Mouse (Mus musculus) liver, embryonic 16.5 days (tissue): ENCODE measurements around the gene Ush1g. TPM values are rescaled to one million over a fixed set of nuclear protein-coding genes. Genes with fewer than 3 reads are reported as not detected.

Source experiments
- ATAC-seq: fragments of 200-750 bp; cut with Nextera tagmentation; 2 replicates; pipeline ENCODE4 v1.8.0; 2017; ENCODE audit warnings: low read depth, mild to moderate bottlenecking, moderate number of reproducible peaks, moderate library complexity
- H3K27ac ChIP-seq: fragments of 300-500 bp; sonication (generic); 2 replicates; pipeline ENCODE4 v1.5.1; 2014; ENCODE audit warnings: mild to moderate bottlenecking, low read length
- H3K27me3 ChIP-seq: fragments of 300-500 bp; sonication (generic); 2 replicates; pipeline ENCODE4 v1.6.1; 2014; ENCODE audit warnings: low read depth, low read length, mixed read lengths; ENCODE audit not compliant: control insufficient read depth, insufficient read depth
- H3K36me3 ChIP-seq: fragments of 300-500 bp; sonication (generic); 2 replicates; pipeline ENCODE4 v1.6.1; 2014; ENCODE audit warnings: mild to moderate bottlenecking; ENCODE audit not compliant: control insufficient read depth, insufficient read depth
- H3K4me1 ChIP-seq: fragments of 300-500 bp; sonication (generic); 2 replicates; pipeline ENCODE4 v1.6.1; 2014; ENCODE audit warnings: low read depth, low read length, mixed read lengths; ENCODE audit not compliant: control insufficient read depth
- H3K4me2 ChIP-seq: fragments of 300-500 bp; sonication (generic); 2 replicates; pipeline ENCODE4 v1.6.1; 2014; ENCODE audit warnings: low read depth, low read length, mixed read lengths
- H3K4me3 ChIP-seq: fragments of 300-500 bp; sonication (generic); 2 replicates; pipeline ENCODE4 v1.5.1; 2014; ENCODE audit warnings: low read depth, mild to moderate bottlenecking, low read length
- H3K9ac ChIP-seq: fragments of 300-500 bp; sonication (generic); 2 replicates; pipeline ENCODE4 v1.6.1; 2014; ENCODE audit warnings: low read depth, low read length
- H3K9me3 ChIP-seq: fragments of 300-500 bp; sonication (generic); replicated peaks from 2 replicates; pipeline ENCODE4 v1.6.1; 2016; ENCODE audit warnings: low read length; ENCODE audit not compliant: control insufficient read depth
- WGBS: fragments of 180-500 bp; shearing (Covaris S2); extraction: QIAGEN DNeasy Blood & Tissue Kit; methylation state at CpG from one replicate; pipeline ENCODE4 v1.1.7; 2014; ENCODE audit not compliant: insufficient replicate concordance; 5-methylcytosine and 5-hydroxymethylcytosine counted together
- polyA plus RNA-seq: library from polyadenylated mRNA; unstranded; fragments of >200 nt; fragmentation: Nextera tagmentation; extraction: Ambion mirVana; gene quantifications from 2 replicates; pipeline ENCODE4 v1.2.1, GENCODE M21; 2015

The Ush1g gene
- polyA plus RNA-seq, 1 experiment from 2014 or later = 0.09 TPM

DNA sequence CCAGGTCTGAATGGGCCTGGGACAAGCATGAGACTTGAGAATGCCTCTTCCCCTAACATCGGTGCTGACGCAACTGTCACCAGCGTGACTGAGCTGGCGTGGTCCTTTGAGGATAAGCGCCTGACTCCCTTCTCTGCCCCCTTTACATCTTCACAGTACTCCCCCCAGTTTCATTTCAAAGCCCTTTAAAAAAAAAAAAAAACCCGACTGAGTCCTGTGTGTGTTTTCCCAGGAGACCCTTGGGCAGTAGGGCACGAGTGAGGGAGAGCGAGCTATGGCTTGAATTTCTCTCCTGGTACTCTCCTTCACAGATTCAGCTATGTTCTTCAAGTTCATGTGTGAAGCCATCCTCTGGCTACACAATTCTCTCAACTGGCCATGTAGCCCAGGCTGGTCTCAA is 23.7 kb downstream of the Ush1g start:
- H3K9me3 ChIP-seq = no peaks in the 10 kb centered on the region
- no peak overlapping the region for H3K9ac ChIP-seq
- H3K27ac ChIP-seq = no peak overlapping the region
- no peak overlapping the region for H3K4me3 ChIP-seq
- ATAC-seq = no peak
- no peaks in the 10 kb centered on the region for H3K4me1 ChIP-seq
- H3K4me2 ChIP-seq = 0 out of 2 replicates have a peak overlapping the region, but pooled peaks have one; percentile 49
- H3K36me3 ChIP-seq = no peaks in the 10 kb centered on the region; the same call in 1 of the 2 replicates
- 41% methylated on average over 8 of the region's 8 CpGs for WGBS
- peaks cover 15% of the 10 kb centered on the region; the same call in 1 of the 2 replicates for H3K27me3 ChIP-seq

DNA sequence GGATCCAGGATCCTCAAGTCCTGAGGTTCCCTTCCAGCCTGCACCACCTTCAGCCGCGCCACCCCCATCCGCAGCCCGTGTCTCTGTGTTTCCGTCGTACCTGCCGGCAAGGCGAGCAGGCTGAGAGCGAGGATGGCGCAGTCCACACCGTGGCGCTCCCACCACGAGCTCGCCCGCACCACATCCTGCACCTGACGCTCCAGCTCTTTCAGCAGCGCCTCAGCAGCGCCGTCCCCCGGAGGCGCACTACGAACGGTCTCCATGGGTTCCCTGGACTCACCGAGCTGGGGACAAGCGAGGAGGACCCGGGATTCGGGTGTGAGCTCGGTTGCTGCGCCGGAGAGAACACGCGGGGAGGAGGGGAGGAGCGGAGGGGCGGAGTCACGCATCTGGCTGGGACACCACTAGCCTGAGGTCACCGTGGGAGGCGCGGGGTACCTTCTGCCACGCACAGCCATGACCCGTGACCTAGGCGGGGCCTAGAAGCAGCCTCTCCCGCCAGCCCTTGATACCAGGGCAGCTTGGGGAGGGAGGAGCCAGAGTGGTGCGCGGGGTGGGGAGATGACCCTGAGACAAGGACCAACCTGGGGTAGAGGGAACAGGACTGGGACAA is 24.5 kb downstream of the Ush1g start, which contains the start of gene Fads6:
Fads6 (minus strand) TSS at position 450 of the 613 bp plus-strand sequence.
- Histone ChIP-seq H3K4me3 (peak within 1 kb of the TSS; percentile 55), H3K4me1 (no peaks in the 10 kb centered on the region), H3K4me2 (peak within 1 kb of the TSS; percentile 49), H3K9ac (peak within 1 kb of the TSS; percentile 57), H3K9me3 (no peaks in the 10 kb centered on the region), H3K36me3 (no peaks in the 10 kb centered on the region; the same call in 1 of the 2 replicates), H3K27me3 (peaks cover 15% of the 10 kb centered on the region; the same call in 1 of the 2 replicates), H3K27ac (peak within 1 kb of the TSS; percentile 50)
- peak; percentile 74 for ATAC-seq
- WGBS = under 1% methylated on average over 44 of the region's 44 CpGs

DNA sequence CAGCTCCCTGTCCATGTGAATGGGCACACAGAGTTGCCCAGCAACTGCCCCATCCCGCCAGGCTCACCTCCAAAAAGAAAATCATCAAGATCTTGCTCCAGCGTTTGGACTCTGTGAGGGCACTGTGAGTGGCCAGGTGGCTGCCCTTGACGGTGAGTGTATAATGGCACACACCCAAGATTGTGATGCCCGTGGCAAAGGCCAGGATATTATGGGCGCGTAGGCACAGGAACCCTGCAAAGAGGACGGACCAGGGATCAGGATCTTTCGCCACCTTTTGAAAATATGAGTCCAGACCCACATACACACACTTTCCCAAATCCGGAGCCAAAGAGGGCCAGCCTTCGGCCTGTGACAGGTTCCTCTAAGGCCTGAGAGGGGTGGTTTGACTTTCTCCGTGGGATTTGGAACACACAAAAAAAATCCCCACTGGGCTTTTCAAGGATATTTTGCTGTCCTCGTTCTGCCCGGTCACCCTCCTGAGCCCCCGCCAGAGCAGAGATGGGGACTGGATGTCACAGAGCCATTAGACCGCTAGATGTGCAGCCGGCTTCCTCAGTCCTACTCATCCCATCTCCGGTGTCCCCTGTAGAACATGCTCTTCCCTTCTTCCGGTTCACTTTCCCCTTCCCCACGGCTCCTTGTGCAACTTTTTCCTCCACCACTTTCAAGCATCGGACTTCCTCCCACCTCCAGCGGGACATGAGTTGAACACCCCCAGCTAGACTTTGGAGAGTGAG is 25.2 kb downstream of the Ush1g start:
- H3K36me3 ChIP-seq = no peaks in the 10 kb centered on the region; the same call in 1 of the 2 replicates
- WGBS = 48% methylated on average over 21 of the region's 21 CpGs
- peak overlapping the region; percentile 55 for H3K4me3 ChIP-seq
- no peaks in the 10 kb centered on the region for H3K9me3 ChIP-seq
- peak overlapping the region; percentile 50 for H3K27ac ChIP-seq
- peak overlapping the region; percentile 49 for H3K4me2 ChIP-seq
- peaks cover 2% of the 10 kb centered on the region for H3K4me1 ChIP-seq
- peaks cover 15% of the 10 kb centered on the region; the same call in 1 of the 2 replicates for H3K27me3 ChIP-seq
- ATAC-seq = no peak
- H3K9ac ChIP-seq = peak overlapping the region; percentile 57

DNA sequence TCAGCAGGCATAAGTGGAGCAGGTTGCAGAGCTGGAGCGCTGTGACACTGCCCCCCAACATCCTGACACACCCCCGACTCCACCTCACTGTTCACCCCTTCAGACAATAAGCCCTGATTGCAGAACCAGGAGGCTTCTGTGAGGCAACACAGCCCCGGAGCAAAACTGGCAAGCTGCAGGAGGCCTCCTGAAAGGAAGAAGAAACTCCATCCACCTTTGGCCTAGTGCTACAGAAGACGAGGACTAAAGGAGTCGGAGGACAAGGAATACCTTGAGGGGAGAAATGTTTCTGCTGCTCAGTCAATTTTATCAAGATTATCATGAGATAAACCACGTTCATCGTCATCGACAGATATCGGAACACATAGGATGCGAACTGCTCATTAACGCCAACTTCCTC is 25.9 kb downstream of the Ush1g start:
- Histone ChIP-seq H3K27me3 (peaks cover 15% of the 10 kb centered on the region; the same call in 1 of the 2 replicates), H3K4me2 (peak overlapping the region; percentile 49), H3K36me3 (no peaks in the 10 kb centered on the region; the same call in 1 of the 2 replicates), H3K9me3 (no peaks in the 10 kb centered on the region), H3K27ac (no peak overlapping the region), H3K4me1 (peaks cover 5% of the 10 kb centered on the region), H3K4me3 (peak overlapping the region; percentile 55), H3K9ac (no peak overlapping the region)
- 61% methylated on average over 11 of the region's 11 CpGs for WGBS
- no peak for ATAC-seq

DNA sequence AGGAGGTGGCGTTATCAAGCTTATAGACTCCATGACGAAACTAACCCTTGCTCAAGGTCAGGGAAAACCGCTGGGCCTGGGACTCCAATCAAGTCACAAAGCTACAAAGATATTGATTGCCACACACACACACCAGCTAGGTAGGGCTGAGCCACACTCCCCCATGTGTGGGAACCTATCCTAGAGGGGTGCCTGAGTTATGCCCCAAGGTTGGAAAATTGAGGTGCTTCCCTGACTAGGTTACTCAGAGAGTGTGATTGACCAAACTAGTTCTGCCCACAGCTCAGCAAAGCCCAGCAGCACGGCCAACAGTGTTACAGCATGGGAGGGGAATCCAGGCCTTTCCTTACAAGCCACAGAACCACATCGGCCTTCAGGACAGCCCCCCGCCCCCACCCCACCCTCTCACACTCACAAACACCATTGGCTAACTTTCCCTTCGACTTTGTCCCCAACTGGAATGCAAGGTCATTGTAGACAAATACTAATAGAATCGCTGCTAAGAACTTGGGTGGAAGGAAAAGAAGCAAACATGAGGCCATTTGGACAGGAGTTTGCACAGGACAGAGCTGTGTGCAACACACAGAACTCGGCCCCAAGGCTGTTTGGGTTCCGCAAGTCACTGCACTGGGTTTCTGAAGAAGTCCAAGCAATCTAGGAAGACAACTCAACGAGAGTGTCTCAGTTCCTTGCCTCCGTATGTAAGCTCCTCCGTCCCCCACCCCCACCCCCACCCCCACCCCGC is 29.0 kb downstream of the Ush1g start:
- H3K9ac ChIP-seq = no peak overlapping the region; the same call in 1 of the 2 replicates
- peaks cover 5% of the 10 kb centered on the region for H3K4me1 ChIP-seq
- peak overlapping the region; percentile 19; the same call in 1 of the 2 replicates for H3K4me3 ChIP-seq
- H3K4me2 ChIP-seq = peak overlapping the region; percentile 36; the same call in 1 of the 2 replicates
- peak overlapping the region; percentile 85 for H3K27ac ChIP-seq
- H3K27me3 ChIP-seq = peaks cover 11% of the 10 kb centered on the region; the same call in 1 of the 2 replicates
- no peaks in the 10 kb centered on the region; the same call in 1 of the 2 replicates for H3K36me3 ChIP-seq
- H3K9me3 ChIP-seq = no peaks in the 10 kb centered on the region
- WGBS = 44% methylated on average over 14 of the region's 14 CpGs
- ATAC-seq = peak; percentile 71

DNA sequence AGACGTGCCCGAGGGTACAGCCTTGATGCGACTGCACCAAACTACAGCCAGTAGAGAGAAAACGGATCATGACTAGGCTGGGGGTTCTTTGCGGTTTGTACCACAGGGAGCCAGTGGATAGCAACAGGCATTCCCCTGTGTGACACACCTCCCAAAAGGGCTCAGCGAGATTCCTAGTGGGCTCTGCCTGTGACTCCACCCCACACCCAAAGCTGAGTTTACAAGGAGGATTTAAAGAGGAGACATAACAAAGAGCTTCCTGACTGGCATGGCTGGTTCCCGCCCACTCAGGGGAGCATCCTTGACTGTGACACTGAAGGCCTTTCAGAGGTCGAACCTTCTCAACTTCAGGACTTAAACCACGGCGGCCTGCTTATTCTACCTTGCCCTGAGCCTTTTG is 30.3 kb downstream of the Ush1g start:
- no peaks in the 10 kb centered on the region; the same call in 1 of the 2 replicates for H3K36me3 ChIP-seq
- H3K9me3 ChIP-seq = no peaks in the 10 kb centered on the region
- no peak for ATAC-seq
- no peak overlapping the region; the same call in 1 of the 2 replicates for H3K9ac ChIP-seq
- 60% methylated on average over 10 of the region's 10 CpGs for WGBS
- H3K4me1 ChIP-seq = peaks cover 5% of the 10 kb centered on the region
- no peak overlapping the region for H3K4me2 ChIP-seq
- H3K4me3 ChIP-seq = no peak overlapping the region
- H3K27me3 ChIP-seq = no peaks in the 10 kb centered on the region
- peak overlapping the region; percentile 85 for H3K27ac ChIP-seq

DNA sequence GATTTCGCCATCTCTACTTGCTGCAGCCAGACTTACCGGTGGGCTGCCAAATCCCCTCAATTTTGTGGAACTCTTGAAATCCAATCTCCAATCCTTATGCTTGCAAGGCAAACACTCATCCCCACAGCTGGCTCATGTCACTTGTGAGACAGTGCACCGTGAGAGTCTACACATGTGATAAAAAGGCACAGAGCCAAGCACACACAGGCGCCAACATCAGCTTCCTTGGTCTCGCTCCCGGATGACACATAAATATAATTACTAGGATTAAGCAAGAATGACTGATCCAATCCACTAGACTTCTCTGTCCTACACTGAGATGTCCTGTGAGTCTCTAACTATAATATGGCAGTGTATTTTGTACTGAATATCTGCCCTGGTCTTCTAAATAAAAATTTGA is 30.9 kb downstream of the Ush1g start:
- H3K9me3 ChIP-seq = no peaks in the 10 kb centered on the region
- no peak overlapping the region for H3K4me3 ChIP-seq
- no peak for ATAC-seq
- no peaks in the 10 kb centered on the region for H3K27me3 ChIP-seq
- 64% methylated on average over 6 of the region's 6 CpGs for WGBS
- H3K36me3 ChIP-seq = no peaks in the 10 kb centered on the region; the same call in 1 of the 2 replicates
- no peak overlapping the region for H3K4me2 ChIP-seq
- H3K9ac ChIP-seq = no peak overlapping the region
- peaks cover 5% of the 10 kb centered on the region for H3K4me1 ChIP-seq
- H3K27ac ChIP-seq = no peak overlapping the region

DNA sequence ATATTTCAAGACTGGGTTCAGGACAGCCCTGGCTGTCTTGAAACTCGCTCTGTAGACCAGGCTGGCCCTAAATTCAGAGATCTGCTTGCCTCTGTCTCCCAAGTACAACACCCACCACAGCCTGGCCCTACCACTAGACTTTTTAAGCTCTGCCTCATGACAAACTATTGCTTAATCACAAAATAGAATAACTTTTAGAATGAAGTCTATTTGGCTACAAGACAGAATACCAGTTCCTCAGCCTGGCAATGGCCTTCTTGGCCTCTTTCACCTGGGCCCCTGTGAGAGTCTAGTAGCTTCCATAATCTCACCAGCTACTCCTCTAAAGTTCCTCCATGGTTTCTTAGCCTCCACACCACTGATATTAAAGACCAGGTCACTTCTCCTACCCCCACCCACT is 31.5 kb downstream of the Ush1g start:
- H3K4me2 ChIP-seq = no peak overlapping the region
- no peak overlapping the region for H3K27ac ChIP-seq
- ATAC-seq = no peak
- no peaks in the 10 kb centered on the region for H3K9me3 ChIP-seq
- peaks cover 5% of the 10 kb centered on the region for H3K4me1 ChIP-seq
- H3K9ac ChIP-seq = no peak overlapping the region
- H3K36me3 ChIP-seq = no peaks in the 10 kb centered on the region; the same call in 1 of the 2 replicates
- 68% methylated on average over 1 of the region's 1 CpGs for WGBS
- no peak overlapping the region for H3K4me3 ChIP-seq
- H3K27me3 ChIP-seq = no peaks in the 10 kb centered on the region
